Mouse (Mus musculus) kidney, adult 10 weeks (tissue): ENCODE data around the gene Cd101. TPM values are rescaled to one million over a fixed set of nuclear protein-coding genes. Genes with fewer than 3 reads are reported as not detected.

Source experiments
- polyA plus RNA-seq: library from polyadenylated mRNA; stranded (reverse); fragments of 350-450 nt; fragmentation: Illumina TruSeq; extraction: RNeasy Lipid Tissue Mini Kit (QIAGEN cat#74804); gene quantifications from one replicate; pipeline ENCODE4 v1.2.3, GENCODE M21; 2014; ENCODE audit warnings: low read depth, low replicate concordance

Cd101 gene
- polyA plus RNA-seq: not detected

GRCm38 (mm10) chr3:101029339-101029738, at the start of gene Cd101:
TSS of gene Cd101 (minus strand) at chr3:101029556.

DNA sequence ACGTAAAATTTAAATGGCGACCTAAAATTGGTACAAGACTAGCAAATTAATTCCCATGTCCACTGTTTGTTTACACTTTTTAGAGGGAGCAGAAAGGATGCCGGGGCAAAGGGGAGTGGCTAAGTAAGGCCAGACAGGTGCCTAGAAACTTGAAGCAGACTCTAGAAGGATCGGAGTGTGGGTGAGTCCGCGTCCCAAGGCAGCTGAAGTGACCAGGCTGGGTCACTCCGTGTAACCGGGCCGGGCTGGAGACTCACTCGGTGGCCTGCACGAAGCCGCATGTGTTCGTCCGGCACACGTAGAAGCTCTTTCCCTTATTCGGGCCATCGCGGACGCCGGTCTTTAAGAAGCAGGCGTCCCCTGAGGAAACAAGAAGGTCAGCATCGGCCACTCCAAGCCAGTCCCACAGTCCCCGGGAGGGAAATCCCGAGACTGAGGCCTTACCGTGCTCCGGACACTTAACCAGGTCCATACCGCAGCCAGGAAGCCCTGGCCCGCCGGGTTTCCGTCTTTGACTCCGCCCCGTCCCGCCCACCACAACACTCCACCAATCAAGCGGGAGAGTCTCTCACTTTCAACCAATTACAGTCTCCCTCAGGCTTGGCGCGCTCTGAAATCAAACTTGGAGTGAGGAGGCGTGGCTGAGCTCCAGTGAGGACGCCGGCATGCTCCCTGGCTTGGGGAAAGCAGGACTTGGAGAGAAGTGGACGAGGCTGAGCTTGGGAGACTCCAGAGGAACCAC, 60.0 kb downstream of the Cd101 start, which contains the start of gene Ttf2:
Gene Ttf2 (minus strand): TSS at position 488 of the 742 bp plus-strand sequence.

Other genes starting within 250 kb of the Cd101 start
- gene Vtcn1, start 204.1 kb downstream of the Cd101 start, polyA plus RNA-seq: 1.3 TPM
- 0.24 TPM for gene Trim45, start 107.4 kb downstream of the Cd101 start, polyA plus RNA-seq
- gene Ttf2, start 59.9 kb downstream of the Cd101 start, polyA plus RNA-seq: 2.7 TPM
- 3.6 TPM for gene Ptgfrn, start 80.7 kb upstream of the Cd101 start, polyA plus RNA-seq